Mouse (Mus musculus) liver, embryonic 11.5 days (tissue): Measurements from ENCODE around the gene Clpb. TPM values are rescaled to one million over a fixed set of nuclear protein-coding genes. Genes with fewer than 3 reads are reported as not detected.

ENCODE experiments used
- ATAC-seq: fragments of 200-750 bp; cut with Nextera tagmentation; replicated peaks from 2 replicates; pipeline ENCODE4 v1.8.0; 2017; ENCODE audit warnings: moderate number of reproducible peaks, mild to moderate bottlenecking, moderate TSS enrichment, moderate library complexity; ENCODE audit not compliant: low FRiP score
- DNase-seq: peaks from one replicate; pipeline ENCODE4 v3.0.0-alpha.2; 2017; ENCODE audit warnings: low spot score
- H3K27ac ChIP-seq: fragments of 300-500 bp; sonication (generic); 2 replicates; pipeline ENCODE4 v1.5.1; 2014; ENCODE audit warnings: mild to moderate bottlenecking, low read depth, low read length, control low read depth
- H3K27me3 ChIP-seq: fragments of 300-500 bp; sonication (generic); replicated peaks from 2 replicates; pipeline ENCODE4 v1.6.1; 2014; ENCODE audit warnings: low read length, mixed read lengths; ENCODE audit not compliant: control insufficient read depth, insufficient read depth
- H3K36me3 ChIP-seq: fragments of 300-500 bp; sonication (generic); 2 replicates; pipeline ENCODE4 v1.6.1; 2014; ENCODE audit warnings: mild to moderate bottlenecking, low read length, moderate library complexity, mixed read lengths; ENCODE audit not compliant: control insufficient read depth, insufficient read depth
- H3K4me1 ChIP-seq: fragments of 300-500 bp; sonication (generic); replicated peaks from 2 replicates; pipeline ENCODE4 v1.6.1; 2014; ENCODE audit warnings: low read length, mixed read lengths; ENCODE audit not compliant: control insufficient read depth, insufficient read depth
- H3K4me2 ChIP-seq: fragments of 300-500 bp; sonication (generic); 2 replicates; pipeline ENCODE4 v1.6.1; 2014; ENCODE audit warnings: mild to moderate bottlenecking, control low read depth, moderate library complexity
- H3K4me3 ChIP-seq: fragments of 300-500 bp; sonication (generic); 2 replicates; pipeline ENCODE4 v1.5.1; 2014; ENCODE audit warnings: low read depth, low read length, control low read depth
- H3K9ac ChIP-seq: fragments of 300-500 bp; sonication (generic); 2 replicates; pipeline ENCODE4 v1.6.1; 2014; ENCODE audit warnings: low read depth, low read length, control low read depth
- H3K9me3 ChIP-seq: fragments of 300-500 bp; sonication (generic); 2 replicates; pipeline ENCODE4 v1.6.1; 2016; ENCODE audit warnings: low read length, inconsistent platforms, mixed read lengths; ENCODE audit not compliant: control insufficient read depth
- WGBS: fragments of 180-500 bp; shearing (Covaris S2); extraction: QIAGEN DNeasy Blood & Tissue Kit; methylation state at CpG from one replicate; pipeline ENCODE4 v1.1.7; 2014; 5-methylcytosine and 5-hydroxymethylcytosine counted together
- polyA plus RNA-seq: library from polyadenylated mRNA; unstranded; fragments of >200 nt; fragmentation: Nextera tagmentation; extraction: Ambion mirVana; gene quantifications from 2 replicates; pipeline ENCODE4 v1.2.1, GENCODE M21; 2014

Gene Clpb
- polyA plus RNA-seq, 1 experiment from 2014 or later, result 51.3 TPM

DNA sequence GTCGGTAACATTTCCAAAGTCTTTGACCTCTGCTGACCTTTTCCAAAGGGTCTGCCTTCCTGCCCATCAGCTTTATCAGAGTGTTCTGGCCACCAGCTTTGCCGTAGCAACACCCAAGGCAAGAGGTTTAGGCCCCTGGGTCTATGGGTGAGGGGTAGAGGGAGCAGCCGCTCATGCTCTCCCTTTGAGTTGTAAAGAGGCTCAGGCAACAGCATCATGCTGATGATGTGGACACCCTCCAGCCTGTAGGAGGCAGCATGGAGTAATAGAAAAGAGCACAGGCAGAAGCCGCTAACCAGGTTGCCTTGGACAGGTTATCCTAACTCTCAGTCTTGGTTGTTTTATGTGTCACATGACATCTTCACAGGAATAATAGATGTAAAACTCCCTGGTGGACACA is 61.6 kb downstream of the Clpb start:
- Histone ChIP-seq H3K27me3 (no peaks in the 10 kb centered on the region), H3K4me2 (no peak overlapping the region), H3K4me1 (no peaks in the 10 kb centered on the region), H3K27ac (no peak overlapping the region), H3K9ac (no peak overlapping the region), H3K9me3 (no peaks in the 10 kb centered on the region), H3K36me3 (no peaks in the 10 kb centered on the region), H3K4me3 (no peak overlapping the region)
- ATAC-seq, result no peak
- WGBS, result 71% methylated on average over 4 of the region's 4 CpGs
- DNase-seq, result no peak

DNA sequence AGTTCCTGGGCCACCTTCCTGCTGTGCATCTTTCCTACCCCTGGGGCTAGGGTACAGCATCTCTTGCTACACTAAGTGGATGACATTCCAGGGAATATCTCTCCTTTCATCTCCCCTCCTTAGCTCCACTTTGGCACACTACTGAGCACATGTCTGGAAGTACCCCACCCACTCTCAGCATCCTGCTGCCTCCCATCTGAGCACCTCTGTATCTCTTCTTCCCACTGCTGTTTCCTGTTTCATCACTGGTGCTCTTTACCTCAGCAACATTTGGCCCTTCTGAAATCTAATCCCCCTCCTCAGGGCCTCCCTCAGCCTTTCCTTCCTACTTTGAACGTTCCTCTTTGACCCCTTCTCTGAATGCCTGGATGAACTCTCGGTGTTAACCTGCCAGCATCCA is 63.5 kb downstream of the Clpb start:
- Histone ChIP-seq H3K4me1 (no peaks in the 10 kb centered on the region), H3K9me3 (no peaks in the 10 kb centered on the region), H3K27ac (no peak overlapping the region), H3K4me2 (no peak overlapping the region), H3K27me3 (no peaks in the 10 kb centered on the region), H3K36me3 (no peaks in the 10 kb centered on the region), H3K4me3 (no peak overlapping the region), H3K9ac (no peak overlapping the region)
- ATAC-seq, result no peak
- 48% methylated on average over 2 of the region's 2 CpGs for WGBS
- no peak for DNase-seq

DNA sequence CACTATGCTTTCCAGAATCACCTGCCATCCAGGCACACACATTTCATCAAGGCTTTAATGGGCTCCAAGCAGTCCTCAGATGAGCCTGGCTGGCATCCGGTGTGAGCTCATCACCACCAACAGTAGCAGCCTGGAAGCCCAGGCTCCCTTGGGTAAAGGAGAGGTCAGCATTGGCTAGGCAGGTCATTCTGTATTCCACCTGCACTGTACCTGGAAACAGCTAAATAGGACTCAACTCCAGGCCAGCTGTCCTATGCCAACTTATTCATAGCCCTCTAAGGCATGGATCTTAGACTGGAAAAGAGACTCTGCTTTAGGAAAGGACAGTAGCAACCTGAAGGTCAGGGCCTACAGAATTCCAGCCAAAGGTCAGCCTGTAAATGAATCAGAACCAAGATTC is 68.7 kb downstream of the Clpb start:
- Histone ChIP-seq H3K36me3 (no peaks in the 10 kb centered on the region), H3K27me3 (no peaks in the 10 kb centered on the region), H3K9me3 (no peaks in the 10 kb centered on the region), H3K4me3 (no peak overlapping the region), H3K9ac (no peak overlapping the region), H3K4me2 (no peak overlapping the region), H3K4me1 (no peaks in the 10 kb centered on the region), H3K27ac (no peak overlapping the region)
- 88% methylated on average over 1 of the region's 1 CpGs for WGBS
- ATAC-seq (no peak), DNase-seq (no peak)

DNA sequence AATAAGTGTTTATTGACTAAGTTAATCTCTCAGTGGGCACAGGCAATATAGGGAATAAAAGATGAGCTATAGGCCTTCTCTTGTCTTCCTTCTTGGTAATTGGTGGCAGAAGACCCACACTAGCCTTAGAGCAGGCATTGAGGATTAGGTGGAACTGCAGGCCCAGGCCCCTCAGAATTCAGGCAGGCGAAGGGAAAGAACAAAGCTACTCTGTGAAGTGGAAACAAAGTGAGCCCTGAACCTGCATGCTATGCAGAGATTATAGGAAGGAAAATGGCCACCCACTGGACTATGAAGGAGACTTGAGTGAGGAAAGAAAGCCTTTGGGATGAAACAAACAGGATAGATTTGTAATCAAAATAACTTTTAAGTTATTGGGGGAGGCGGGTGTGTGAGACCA is 69.6 kb downstream of the Clpb start:
- Histone ChIP-seq H3K9me3 (no peaks in the 10 kb centered on the region), H3K36me3 (no peaks in the 10 kb centered on the region), H3K4me1 (no peaks in the 10 kb centered on the region), H3K9ac (no peak overlapping the region), H3K27ac (no peak overlapping the region), H3K27me3 (no peaks in the 10 kb centered on the region), H3K4me3 (no peak overlapping the region), H3K4me2 (no peak overlapping the region)
- WGBS, result 82% methylated on average over 2 of the region's 2 CpGs
- DNase-seq (no peak), ATAC-seq (no peak)

DNA sequence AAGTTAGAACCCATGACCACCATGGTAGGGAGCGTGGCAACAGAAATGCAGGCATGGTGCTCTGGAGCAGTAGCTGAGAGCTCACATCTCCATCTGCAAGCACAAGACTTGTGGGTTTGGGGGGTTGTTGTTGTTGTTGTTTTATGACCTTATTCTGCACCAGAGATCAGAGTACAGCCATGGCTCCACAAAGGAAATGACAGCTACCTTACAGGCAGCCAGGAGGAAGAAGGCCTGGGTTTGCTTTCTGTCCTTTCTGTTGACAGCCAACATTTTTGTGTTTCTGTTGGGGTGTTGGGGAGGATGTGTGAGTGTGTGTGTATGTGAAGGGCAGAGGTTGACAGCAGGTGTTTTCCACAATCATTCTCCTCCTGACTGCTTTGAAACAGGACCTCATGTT is 71.9 kb downstream of the Clpb start:
- Histone ChIP-seq H3K4me3 (no peak overlapping the region), H3K27ac (no peak overlapping the region), H3K9me3 (no peaks in the 10 kb centered on the region), H3K4me1 (no peaks in the 10 kb centered on the region), H3K36me3 (no peaks in the 10 kb centered on the region), H3K9ac (no peak overlapping the region), H3K4me2 (no peak overlapping the region), H3K27me3 (no peaks in the 10 kb centered on the region)
- WGBS, result 95% methylated on average over 1 of the region's 1 CpGs
- DNase-seq (no peak), ATAC-seq (no peak)

DNA sequence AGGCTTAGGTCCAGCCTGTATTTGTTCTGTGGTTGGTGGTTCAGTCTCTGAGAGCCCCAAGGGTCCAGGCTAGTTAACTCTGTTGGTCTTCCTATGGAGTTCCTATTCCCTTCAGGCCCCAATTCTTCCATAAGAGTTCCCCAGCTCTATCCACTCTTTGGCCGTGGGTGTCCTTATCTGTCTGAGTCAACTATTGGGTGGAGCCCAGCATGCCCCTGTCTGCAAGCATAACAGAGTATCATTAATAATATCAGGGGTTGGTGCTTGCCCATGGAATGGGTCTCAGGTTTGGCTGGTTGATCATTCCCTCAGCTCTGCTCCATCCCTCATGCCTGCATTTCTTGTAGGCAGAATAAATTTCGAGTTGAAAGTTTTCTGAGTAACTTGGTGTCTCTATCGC is 74.3 kb downstream of the Clpb start:
- WGBS, result 49% methylated on average over 3 of the region's 3 CpGs
- ATAC-seq (peak; percentile 56; the same call in 1 of the 2 replicates), DNase-seq (no peak)
- Histone ChIP-seq H3K27me3 (no peaks in the 10 kb centered on the region), H3K4me1 (no peaks in the 10 kb centered on the region), H3K4me3 (no peak overlapping the region), H3K36me3 (no peaks in the 10 kb centered on the region), H3K9ac (no peak overlapping the region), H3K9me3 (no peaks in the 10 kb centered on the region), H3K4me2 (no peak overlapping the region), H3K27ac (no peak overlapping the region)

DNA sequence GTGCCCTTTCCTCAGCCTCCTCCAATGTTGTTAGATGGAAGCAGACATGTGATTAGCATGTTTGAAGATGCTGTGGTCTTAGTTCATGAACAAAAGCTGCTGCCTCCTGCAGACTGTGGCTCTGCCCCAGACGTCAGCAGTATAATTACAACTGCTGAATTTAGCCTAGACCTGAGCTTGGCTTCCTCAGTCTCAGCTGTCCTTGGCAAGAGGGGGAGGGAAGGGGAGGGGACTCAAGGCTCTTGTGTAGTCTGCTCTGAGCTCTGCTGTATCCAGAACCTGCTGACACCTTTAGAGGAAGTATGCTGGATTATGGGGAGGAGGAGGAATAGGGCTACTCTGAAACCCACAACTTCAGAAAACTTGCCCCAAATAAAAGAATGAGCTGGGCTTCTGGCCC is 76.2 kb downstream of the Clpb start:
- no peaks in the 10 kb centered on the region for H3K27me3 ChIP-seq
- no peaks in the 10 kb centered on the region for H3K36me3 ChIP-seq
- no peak overlapping the region for H3K4me2 ChIP-seq
- H3K9ac ChIP-seq, result no peak overlapping the region
- H3K27ac ChIP-seq, result no peak overlapping the region
- DNase-seq (no peak), ATAC-seq (no peak)
- H3K4me3 ChIP-seq, result no peak overlapping the region
- H3K4me1 ChIP-seq, result no peaks in the 10 kb centered on the region
- 43% methylated on average over 1 of the region's 1 CpGs for WGBS
- H3K9me3 ChIP-seq, result no peaks in the 10 kb centered on the region

DNA sequence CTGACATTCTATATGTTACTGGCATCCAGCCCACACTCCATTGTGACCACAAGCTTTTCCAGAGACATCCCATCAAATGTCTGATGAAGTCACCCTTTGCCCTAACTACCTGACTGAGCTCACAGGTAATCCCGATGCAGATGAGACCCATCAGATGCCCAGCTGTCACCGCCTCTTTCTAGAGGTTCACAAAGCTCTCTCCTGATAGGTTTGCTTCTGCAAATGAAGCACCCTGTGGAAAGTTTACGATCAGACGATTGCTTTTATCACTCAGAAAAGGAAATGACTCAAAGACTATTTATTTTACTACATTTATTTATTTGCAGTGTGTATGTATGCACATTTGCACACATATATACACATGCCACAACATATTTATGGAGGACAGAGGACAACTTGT is 80.1 kb downstream of the Clpb start:
- ATAC-seq (no peak), DNase-seq (no peak)
- Histone ChIP-seq H3K27ac (no peak overlapping the region), H3K4me3 (no peak overlapping the region), H3K4me2 (no peak overlapping the region), H3K27me3 (no peaks in the 10 kb centered on the region), H3K36me3 (no peaks in the 10 kb centered on the region), H3K9ac (no peak overlapping the region), H3K4me1 (no peaks in the 10 kb centered on the region), H3K9me3 (no peaks in the 10 kb centered on the region)
- 75% methylated on average over 4 of the region's 4 CpGs for WGBS

DNA sequence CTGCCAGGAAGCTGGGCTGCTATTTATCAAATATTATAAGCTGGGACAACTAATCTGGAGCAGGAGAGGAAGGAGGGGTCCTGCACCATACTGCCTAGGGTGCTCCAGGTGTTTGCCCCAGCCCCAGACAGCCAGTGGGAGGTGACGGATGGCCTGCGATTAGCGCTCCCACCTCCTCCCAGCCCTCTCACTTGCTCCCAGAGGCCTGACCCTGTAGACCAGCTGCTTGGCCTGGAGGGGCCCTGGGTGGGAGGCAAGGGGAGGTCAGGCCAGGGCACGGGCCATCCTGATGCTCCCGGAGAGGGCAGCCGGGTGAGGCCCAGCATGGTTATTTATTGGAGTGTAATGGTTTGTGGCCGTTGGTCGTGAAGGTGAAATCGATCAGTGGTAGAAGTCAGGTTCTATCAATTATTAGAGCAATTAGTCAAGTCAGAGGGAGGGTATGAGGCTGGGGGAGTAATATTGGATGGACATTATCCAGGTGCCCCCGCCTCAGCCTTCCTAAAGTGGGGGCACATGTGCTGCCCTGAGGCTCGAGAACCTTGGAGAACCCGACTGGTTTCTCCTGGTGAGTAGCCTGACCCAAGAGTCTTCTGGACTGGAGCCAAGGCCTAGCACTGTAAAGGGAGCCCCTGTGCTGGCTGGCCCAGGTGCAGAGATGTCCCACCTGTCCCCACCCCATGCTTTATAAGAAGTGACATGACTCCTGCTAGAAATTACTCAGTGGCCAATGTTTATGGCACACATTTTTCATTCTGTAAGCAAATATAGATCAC is 83.3 kb downstream of the Clpb start:
- no peaks in the 10 kb centered on the region for H3K36me3 ChIP-seq
- no peaks in the 10 kb centered on the region for H3K9me3 ChIP-seq
- DNase-seq (no peak), ATAC-seq (no peak)
- H3K4me2 ChIP-seq, result no peak overlapping the region
- H3K4me1 ChIP-seq, result no peaks in the 10 kb centered on the region
- no peaks in the 10 kb centered on the region for H3K27me3 ChIP-seq
- H3K27ac ChIP-seq, result no peak overlapping the region
- no peak overlapping the region for H3K9ac ChIP-seq
- H3K4me3 ChIP-seq, result no peak overlapping the region
- 71% methylated on average over 12 of the region's 12 CpGs for WGBS
